Mouse (Mus musculus): ENCODE data around the gene Frem2. TPM values are rescaled to one million over a fixed set of nuclear protein-coding genes. Genes with fewer than 3 reads are reported as not detected.
A peak's percentile ranks its signal among the peaks of the same experiment; 100 is the strongest.

The Frem2 gene
- total RNA-seq, 2 experiments from 2014 or later: 2.3 to 2.7 TPM

DNA sequence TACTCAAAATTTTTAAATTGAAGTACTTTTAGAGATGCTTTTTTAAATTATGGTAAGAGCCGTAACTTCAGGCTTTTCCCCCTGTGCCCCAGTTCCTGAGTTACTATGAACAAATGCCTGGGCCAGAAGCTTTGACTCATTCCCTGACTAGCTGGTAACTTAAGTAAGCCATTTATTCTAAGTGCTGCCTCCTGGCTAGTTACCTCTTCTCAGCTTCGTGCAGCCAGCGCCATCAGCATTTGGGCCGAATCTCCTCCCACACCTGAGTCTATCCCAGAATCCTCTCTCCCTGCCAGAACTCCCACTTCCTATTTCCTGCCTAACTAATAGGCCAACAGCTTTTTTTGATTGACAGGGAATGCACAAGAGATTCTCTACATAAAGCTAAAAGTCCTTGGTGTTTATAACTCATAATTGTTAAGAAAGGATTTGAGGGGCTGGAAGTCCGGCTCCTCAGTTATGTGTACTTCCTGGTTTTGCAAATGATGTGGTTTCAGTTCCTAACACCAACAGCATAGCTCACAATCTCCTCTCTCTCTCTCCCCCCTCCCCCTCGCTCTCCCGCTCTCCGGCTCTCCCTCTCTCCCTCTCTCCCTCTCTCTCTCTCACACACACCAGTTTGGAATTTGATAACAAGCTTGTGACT lies 173.6 kb downstream of the Frem2 start:
- no peak for DNase-seq (ENCODE audit: low spot score in 2 of 2)
- intact Hi-C loops (cut with DNase I): no loop called here

- DNase-seq (ENCODE audit: low spot score in 2 of 2): no peak
- intact Hi-C loops (cut with DNase I): no loop called here
These were observed 178.6 kb downstream of the Frem2 start for GRCm38 (mm10) chr3:53478419-53479046.

GRCm38 (mm10) chr3:53477468-53477867 lies 179.7 kb downstream of the Frem2 start:
- DNase-seq (ENCODE audit: low spot score in 2 of 2): no peak
- intact Hi-C loops (cut with DNase I): no loop called here

DNA sequence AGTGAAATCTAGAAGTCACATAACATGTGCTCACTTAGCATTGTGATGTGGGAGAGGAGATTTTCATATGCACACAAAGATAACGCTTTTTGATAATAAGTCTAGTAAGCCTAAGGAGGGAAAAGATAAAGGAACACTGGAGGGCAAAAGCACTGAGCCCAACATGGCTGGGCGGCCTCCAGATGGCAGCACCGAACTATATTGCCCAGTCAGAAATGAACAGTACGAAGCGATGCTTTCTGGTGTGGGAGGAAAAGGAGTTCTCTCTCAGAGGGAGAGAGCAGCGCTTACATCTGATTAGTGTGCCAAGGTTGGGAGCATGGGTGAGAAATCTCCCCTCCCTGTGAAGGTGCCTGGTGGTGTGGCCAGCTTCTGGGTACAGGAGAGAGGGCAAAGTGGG lies 181.3 kb downstream of the Frem2 start:
- DNase-seq (ENCODE audit: low spot score in 2 of 2): peak; percentile 52 to 61
- intact Hi-C loops (cut with DNase I): no loop called here

DNA sequence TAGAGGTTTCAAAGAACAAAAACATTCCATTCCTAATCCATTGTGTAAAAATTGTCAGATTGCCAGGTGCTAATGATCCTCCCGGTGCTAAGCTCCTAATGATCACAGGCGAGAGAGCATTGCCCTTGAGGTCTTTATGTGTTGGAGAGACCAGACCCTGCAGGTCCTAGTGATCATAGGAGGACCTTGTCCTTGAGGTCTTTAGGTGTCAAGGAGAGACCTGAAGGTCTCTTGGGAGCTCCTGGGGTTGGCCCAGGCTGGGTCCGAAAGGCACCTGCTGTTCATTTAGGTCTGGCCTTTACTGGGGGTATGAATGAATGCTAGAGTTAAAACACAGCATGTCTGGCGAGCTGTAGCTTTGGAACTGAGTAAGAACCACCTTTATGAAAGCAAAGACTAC lies 183.0 kb downstream of the Frem2 start:
- intact Hi-C loops (cut with DNase I): no loop called here
- DNase-seq (ENCODE audit: low spot score in 2 of 2): no peak

GRCm38 (mm10) chr3:53472061-53472460 lies 185.1 kb downstream of the Frem2 start:
- DNase-seq (ENCODE audit: low spot score in 2 of 2): no peak
- intact Hi-C loops (cut with DNase I): no loop called here

DNA sequence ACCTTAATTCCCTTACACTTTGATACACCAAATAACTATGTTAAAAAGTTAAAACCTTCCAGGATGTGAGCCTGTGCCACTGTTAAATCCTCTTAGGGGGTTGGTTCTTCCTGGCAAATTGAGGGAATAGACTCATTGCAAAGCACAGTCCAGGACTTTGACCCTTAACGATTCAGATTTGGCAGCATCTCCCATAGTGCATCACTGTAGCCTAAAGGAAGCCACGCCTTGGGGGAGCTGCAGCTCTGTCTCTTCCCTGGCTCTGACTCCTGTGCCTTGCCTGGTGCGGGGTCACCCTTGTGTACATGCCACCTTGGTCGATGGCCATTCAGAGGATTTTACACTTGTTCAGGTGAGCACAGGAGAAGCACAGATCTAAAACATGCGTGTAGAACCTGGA lies 187.5 kb downstream of the Frem2 start:
- intact Hi-C loops (cut with DNase I): no loop called here
- no peak for DNase-seq (ENCODE audit: low spot score in 2 of 2)

- DNase-seq (ENCODE audit: low spot score in 2 of 2): no peak
- intact Hi-C loops (cut with DNase I): no loop called here
These were observed 189.8 kb downstream of the Frem2 start for GRCm38 (mm10) chr3:53467356-53467755.

DNA sequence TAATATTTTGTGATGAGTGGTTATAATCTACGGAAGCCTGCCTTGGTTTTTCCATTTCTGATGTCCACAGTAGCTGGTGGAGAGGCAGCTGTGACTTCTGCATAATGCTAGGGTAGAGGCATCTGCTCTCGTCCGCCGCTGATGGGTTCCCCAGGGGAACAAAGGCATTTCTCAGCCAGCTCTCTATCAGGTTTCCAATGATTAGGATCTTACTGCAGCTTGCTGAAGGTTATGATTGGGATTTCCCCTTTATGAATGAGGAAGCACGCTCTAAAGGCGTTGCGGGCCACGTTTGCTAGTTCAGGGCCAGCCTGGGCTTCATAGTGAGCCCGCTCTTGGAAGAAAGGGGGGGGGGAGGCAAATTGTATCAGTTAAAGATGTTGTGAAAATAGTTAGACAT lies 190.7 kb downstream of the Frem2 start:
- DNase-seq (ENCODE audit: low spot score in 2 of 2): no peak
- intact Hi-C loops (cut with DNase I): no loop called here

DNA sequence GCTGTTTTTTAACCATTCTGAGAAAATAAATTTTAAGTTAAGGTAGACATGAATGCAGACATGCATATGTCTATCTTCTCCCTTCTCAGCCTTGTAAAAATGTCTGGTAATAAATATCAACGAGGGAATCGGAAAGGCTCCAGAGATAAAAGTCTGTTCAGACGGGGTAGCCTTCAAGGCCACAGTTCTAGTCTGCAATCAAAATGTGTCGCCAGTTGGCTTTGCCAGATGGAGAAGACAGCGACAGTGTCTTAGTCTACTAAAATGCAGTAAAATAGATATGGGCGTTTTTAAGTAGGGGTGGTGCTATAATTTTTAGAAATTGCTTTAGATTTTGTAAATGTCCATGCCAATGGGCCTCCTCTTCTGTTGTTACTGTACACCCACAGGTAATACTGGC lies 191.8 kb downstream of the Frem2 start:
- intact Hi-C loops (cut with DNase I): no loop called here

GRCm38 (mm10) chr3:53464146-53464698 lies 192.9 kb downstream of the Frem2 start:
- intact Hi-C loops (cut with DNase I): no loop called here
- no peak for DNase-seq (ENCODE audit: low spot score in 2 of 2)

More for the DNA sequence above, 191.8 kb downstream of the Frem2 start:
- no peak for DNase-seq (ENCODE audit: low spot score in 2 of 2)

Other genes starting within 250 kb of the Frem2 start
- gene Nhlrc3, start 194.0 kb downstream of the Frem2 start, total RNA-seq (2021): 1 to 10 TPM; 8.6 to 9.4 TPM
- 10 to 100 TPM; 23.9 to 25.0 TPM for gene Proser1, start 193.7 kb downstream of the Frem2 start, total RNA-seq (2021)
- gene Stoml3, start 168.7 kb downstream of the Frem2 start, total RNA-seq (2021): not detected
- not detected for gene Gm10985, start 187.7 kb upstream of the Frem2 start, total RNA-seq (2021)
- gene Ufm1, start 206.5 kb upstream of the Frem2 start, total RNA-seq (2021): 10 to 100 TPM; 84.3 to 90.8 TPM

Measured in left cerebral cortex, postnatal 14 days (tissue).